Mouse (Mus musculus): ENCODE results near the gene Cachd1.

DNA sequence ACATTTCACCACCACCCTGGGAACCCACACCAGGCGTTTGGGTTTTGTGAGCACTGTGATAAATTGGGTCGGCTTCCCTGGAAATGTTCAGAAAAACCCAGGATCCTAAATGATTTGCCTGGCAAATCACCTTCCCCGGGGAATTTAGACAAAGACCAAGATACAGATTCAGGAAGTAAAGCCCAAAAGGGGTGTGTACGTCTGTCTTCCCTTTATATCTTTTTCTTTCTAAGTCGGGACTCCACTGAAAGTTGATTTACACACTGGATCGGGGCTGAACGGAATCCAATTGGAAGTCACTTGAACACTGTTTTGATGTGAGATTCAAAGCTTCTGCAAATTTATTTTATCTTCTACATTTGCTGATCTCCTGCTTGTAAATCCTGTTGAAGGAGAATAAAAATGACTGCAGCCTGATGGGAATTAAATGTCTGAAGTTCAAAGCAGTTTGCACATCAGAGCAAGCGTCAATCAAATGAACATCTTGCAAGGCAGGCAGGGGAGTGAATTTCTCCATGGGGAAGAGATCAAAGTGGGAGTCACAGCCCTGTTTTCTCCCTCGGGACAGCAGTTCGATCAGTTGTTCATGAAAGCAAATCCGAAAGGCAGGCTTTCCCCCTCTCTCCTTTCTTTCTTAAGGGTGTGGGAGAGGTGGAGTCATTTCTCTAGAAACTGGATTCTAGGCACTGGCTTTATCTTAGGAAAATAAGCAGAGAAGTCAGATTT, 134.3 kb downstream of the Cachd1 start:
- no peak for TF ChIP-seq CTCF (conservative IDR thresholded peaks at IDR 0.05; ENCODE audit: low read length)
- TF ChIP-seq POU5F1 (IDR thresholded peaks at IDR 0.05; ENCODE audit: borderline replicate concordance, low read length): no peak
- TF ChIP-seq NANOG (IDR thresholded peaks at IDR 0.05; ENCODE audit: borderline replicate concordance, low read length): no peak
